Mouse (Mus musculus): ENCODE results near the gene Nfya. TPM values are rescaled to one million over a fixed set of nuclear protein-coding genes. Genes with fewer than 3 reads are reported as not detected.

The Nfya gene
- total RNA-seq, 2 experiments from 2014 or later = 56.0 to 96.6 TPM

DNA sequence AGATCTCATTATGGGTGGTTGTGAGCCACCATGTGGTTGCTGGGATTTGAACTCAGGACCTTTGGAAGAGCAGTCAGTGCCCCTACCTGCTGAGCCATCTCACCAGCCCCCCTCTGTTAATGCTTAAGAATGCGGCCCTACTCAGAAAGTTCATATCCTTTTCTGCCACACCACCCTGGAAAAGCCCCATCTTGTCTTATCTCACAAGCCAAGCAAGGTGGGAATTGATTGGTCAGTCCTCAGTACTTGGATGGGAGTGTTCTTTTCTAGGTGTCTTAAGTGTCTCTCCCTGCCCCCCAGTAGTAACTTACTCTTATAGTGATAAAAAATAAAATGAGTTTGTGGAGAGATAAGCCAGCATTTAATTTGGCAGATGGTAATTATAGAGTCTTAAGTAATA, 5.0 kb downstream of the Nfya start:
- ATAC-seq (replicated peaks; ENCODE audit: poor library complexity, severe bottlenecking) = no peak

DNA sequence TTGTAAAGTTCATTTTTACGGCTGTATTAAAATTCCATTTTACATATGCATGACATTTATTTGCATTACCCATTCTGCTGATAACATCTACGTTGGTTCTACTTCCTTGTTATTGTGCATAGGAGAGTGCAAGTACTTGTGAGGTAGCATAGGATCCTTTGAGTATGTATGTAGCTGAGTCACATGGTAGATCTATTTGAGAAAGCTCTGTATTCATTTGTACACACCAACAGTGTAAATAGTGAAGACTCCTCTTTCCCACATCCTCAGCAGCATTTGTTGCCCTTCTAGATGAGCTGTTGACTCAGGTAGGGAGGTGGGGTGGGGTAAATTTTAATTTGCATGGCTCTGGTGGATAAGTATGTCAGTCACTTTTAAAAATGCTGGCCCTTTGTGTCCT, 5.9 kb downstream of the Nfya start:
- ATAC-seq (replicated peaks; ENCODE audit: poor library complexity, severe bottlenecking) = no peak

DNA sequence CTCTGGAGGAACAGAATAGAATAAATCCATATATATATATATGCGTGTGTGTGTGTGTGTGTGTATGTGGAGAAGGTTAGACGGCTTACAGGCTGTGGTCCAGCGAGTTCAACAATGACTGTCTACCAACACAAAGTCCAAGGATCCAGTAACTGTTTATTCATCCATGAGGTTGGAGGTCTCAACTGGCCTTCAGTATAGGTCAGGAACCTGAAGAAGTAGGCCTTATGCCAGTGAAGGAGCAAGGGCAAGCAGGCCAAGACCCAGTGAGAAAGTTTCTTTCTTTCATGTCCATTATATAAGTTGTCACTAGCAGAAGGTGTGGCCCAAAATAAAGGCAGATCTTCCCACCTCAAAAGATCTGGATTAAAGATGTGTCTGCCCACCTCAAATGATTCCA, 7.0 kb downstream of the Nfya start:
- ATAC-seq (replicated peaks; ENCODE audit: poor library complexity, severe bottlenecking) = no peak

DNA sequence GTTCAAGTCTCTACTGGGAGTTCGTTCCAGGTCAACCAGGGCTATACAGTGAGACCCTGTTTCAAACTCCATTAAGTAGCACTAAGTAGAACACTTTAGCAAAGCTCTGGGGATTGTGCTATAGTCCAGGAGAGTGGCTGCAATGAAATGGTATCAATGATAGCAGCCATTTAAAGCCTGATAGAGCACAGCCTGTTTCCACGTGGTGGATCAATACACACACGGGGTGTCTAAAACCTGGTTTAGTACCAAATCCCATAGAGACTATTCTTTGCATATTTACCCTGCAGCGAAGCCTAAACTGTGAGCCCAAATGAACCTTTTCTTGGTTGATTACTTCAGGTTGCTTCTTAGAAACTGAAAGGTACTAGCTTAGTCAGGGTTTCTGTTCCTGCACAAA, 8.0 kb downstream of the Nfya start:
- ATAC-seq (replicated peaks; ENCODE audit: poor library complexity, severe bottlenecking) = no peak

DNA sequence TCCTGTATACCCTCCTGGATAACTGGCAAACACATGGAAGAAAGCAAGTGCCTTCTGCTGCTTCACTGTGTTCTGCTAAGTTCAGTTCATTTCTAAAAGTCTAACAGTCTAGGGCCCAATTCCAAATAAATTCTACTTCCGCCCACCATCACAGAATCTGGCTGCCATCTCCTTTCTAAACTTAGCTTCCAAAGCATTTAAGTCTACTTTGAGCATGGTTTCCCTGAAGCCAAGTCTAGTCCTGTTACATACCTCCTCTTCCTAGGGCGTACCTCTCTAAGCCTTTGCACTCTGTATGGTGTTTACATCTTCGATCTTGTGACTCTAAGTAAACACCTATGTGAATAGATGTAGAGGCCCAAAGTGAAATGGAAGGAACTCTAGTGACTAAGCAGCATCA, 17.1 kb downstream of the Nfya start:
- no peak for ATAC-seq (replicated peaks; ENCODE audit: poor library complexity, severe bottlenecking)

DNA sequence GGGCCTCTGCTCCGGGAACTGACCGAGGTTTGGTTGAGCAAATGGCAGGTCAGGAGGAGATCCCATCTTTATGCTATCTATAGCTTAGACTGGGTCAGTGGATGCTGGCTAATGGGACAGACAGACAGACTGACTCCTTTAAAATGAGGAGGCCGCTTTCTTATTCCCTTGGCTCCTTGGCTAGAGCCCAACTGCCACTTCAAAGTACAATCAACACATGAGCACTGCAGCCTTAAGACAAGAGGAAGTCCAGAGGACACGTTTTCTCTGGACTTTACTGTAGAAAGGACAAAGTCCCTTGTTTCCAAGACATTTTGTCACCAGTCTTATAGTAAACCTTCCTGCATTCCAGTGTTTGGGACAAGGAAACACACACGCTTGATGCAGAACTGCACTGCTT, 18.3 kb downstream of the Nfya start:
- ATAC-seq (replicated peaks; ENCODE audit: poor library complexity, severe bottlenecking) = no peak

DNA sequence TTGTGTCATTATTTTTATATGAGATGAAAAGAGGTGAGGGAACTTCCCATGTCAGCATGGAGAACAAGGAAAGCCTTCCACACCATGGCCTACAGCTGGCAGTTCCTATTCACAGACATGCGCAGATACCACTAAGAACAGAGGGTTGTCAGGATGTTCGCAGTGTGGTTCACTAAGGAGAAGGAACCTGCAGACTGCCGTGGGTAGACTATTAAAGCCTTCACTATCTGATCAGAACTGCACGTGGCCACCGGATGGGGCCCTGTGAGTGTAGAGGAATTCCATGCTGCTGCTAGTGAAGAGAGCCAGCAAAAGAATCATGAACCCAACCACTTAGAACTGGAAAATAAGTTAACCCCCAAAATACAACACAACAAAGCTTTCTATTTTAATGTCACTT, 20.3 kb downstream of the Nfya start:
- no peak for ATAC-seq (replicated peaks; ENCODE audit: poor library complexity, severe bottlenecking)

DNA sequence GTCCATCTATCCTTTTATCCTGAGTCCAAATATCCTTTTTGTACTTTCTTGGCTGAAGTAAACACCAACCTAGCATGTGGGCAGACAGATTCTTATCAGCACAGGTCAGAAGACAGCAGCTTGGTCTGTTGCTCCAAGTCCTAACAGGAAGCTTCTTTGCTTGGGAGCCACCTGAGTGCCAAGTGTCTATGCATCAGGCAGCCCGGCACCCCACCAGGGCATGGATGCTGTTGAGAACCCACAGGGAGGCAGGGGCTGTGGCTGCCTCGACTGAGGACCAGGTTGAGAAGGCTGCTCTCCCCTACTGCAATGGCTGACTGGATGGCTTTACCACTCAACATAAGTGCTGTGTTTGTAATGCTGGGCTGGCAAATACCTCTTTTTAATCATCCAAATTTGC, 21.0 kb downstream of the Nfya start:
- no peak for ATAC-seq (replicated peaks; ENCODE audit: poor library complexity, severe bottlenecking)

DNA sequence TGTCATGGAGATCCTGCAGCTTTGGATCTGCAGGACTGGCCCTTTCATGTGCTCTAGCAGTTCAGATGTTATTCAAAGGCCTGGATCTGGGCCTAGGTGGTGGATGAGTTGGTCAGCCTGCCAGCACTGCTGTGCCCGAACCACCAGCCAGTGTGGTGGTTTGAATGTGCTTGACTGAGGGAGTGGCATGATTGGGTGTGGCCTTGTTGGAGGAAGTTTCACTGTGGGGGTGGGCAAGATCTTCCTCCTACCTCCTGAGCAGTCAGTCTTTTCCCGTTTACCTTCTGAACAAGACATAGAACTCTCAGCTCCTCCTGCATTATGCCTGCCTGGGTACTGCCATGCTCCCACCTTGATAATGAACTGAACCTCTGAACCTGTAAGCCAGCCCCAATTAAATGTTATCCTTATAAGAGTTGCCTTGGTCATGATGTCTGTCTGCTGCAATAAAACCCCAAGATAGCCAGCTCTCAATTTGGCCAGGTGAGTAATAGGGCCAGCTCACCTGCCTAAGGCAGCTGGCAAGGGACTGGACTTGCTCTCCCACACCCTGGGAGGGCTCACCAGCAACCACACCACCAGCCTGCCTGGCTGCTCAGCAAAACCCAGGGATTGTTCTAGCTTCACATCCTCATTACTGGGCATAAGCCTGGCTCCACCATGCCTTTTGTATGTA, 23.8 kb downstream of the Nfya start:
- ATAC-seq (replicated peaks; ENCODE audit: poor library complexity, severe bottlenecking) = peak; percentile 27; the same call in 1 of the 2 replicates

DNA sequence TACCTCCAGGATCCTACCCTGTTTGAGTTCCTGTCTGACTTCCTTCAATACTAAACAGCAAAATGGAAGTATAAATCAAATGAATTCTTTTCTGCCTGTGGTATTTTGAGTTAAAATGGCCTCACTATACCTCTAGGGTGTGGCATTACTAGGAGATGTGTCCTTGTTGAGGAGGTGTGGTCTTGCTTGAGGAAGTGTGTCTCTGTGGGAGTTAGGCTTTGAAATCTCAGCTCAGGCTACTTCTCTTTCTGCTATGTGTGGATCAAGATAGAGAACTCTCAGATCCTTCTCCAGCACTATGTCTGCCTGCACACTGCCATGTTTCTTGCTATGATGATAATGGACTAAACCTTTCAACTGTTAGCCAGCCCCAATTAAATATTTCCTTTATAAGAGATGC, 30.7 kb downstream of the Nfya start:
- ATAC-seq (replicated peaks; ENCODE audit: poor library complexity, severe bottlenecking) = peak; percentile 84

DNA sequence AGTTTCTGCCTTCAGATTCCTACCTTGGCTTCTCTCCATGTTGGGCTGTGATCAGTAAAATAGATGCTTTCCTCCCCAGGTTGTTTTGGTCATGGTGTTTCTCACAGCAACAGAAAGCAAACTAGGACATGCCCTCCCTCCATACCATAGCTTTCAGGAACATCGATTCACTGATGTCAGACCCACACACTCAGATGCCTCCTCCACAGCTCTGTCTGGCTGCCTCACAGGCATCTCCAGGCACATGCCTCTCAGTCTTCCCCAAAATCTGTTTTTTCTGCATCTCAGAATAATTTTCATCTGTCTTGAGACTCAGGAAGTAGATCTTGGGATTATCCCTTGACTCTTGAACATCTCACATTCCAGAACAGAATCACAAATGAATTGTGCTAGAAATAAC, 33.6 kb downstream of the Nfya start:
- ATAC-seq (replicated peaks; ENCODE audit: poor library complexity, severe bottlenecking) = no peak

DNA sequence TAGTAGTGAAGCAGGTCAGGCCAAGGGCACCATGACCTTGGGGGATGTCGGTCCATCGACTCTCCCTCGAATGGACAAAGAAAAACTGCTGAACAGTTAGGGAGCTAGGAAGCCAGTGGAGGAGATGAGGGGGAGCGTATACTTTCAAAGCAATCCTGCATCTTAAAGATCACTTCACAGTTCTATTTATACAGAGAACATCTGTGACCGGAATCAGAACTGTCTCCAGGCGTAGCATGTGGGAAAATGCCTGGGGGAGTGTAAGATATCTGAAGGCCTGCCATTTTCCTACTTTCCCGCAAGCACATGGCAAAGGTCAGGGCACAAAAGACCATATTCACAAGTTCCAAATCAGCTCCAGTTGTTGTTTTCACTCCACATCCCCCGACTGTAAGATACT, 36.7 kb downstream of the Nfya start:
- no peak for ATAC-seq (replicated peaks; ENCODE audit: poor library complexity, severe bottlenecking)

DNA sequence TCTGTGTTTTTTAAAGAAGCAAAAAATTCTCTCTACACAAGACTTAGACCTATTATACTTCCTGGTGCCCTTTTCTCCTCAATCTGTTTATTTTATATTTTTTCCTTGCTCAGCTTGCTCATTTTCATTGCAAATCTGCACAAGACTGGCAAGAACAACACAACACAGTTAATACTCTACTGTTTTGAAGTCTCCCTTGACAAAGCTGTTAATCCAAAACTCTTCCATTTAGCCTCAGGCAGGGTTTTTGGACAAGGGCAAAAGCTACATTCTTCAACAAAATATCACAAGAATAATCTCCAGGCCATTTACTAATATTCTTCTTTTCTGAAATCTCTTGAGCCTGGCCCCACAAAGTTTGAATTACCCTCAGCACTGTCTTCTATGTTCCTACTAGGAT, 38.1 kb downstream of the Nfya start:
- no peak for ATAC-seq (replicated peaks; ENCODE audit: poor library complexity, severe bottlenecking)

DNA sequence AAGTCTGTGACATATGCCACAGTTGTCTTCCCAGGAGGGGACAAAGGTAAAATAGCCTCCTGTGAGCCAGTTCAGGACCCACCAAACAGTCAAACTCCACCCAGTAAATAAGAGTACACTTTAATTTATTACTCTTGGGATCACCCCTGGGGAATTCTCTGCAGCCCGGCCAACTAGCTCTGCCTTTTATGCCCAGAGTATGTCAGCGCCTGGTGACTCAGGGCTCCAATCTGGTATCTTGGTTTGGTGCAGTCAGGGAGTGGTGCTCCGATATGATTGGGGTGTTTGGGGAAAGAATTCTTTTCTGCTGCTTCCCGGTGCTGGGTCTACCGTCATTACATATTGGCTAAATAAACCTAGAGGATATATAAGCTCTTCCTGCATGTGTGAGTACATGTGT, 42.9 kb downstream of the Nfya start:
- ATAC-seq (replicated peaks; ENCODE audit: poor library complexity, severe bottlenecking) = no peak

DNA sequence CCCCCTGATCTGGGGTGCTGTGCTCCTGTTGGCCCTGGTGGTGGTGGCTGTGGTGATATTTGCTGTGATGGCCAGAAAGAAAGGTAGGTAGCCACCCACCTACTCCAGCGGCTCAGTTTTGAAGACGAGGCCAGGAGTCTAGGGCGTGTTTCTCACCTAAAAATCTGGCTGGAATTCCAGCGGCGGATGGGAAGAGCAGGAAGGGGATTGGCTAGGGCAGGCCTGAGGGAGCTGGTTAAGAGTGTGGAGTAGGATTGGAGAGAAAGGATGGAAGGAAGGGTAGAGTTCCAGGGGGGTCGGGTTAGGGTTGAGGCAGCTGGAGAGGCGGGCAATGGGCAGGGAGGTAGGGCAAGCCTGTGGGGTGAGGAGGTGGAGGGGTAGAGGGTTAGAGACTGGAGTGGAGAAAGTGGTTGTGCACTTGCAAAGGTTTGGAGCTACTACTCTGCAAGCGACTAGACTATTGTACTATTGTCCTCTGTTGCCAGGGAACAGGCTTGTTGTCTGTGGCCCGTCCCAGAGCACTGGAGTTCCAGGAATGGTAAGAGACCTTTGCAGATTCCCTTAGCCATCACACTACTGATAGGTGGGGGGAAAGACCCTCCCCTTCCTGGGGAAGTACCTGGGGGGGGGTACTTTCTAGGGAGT, 44.1 kb downstream of the Nfya start:
- ATAC-seq (replicated peaks; ENCODE audit: poor library complexity, severe bottlenecking) = no peak

DNA sequence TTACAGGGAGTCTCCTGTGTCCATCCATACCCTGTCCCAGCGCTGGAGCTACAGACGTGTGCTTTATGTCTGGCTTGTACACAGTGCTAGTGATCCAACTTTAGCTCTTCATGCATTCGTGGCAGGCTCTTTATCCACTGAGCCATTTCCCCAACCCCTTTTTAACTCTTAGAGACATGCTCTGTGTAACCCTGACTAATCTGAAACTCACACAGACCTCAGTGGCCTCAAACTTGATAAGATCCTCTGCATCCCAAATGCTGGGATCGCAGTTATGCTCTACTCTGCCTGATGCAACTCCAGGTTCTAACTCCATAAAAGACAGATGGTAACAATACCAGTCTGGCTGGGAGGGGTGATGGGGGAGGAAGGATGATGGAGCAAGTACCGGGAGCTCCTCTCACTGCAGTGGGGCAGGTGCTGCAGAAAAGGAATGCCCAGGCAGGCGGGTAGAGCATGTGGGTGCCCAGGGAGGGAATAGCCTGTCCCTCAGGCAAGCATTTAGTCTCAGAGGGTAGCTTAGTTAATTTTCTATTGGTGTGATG, 46.2 kb downstream of the Nfya start:
- no peak for ATAC-seq (replicated peaks; ENCODE audit: poor library complexity, severe bottlenecking)

DNA sequence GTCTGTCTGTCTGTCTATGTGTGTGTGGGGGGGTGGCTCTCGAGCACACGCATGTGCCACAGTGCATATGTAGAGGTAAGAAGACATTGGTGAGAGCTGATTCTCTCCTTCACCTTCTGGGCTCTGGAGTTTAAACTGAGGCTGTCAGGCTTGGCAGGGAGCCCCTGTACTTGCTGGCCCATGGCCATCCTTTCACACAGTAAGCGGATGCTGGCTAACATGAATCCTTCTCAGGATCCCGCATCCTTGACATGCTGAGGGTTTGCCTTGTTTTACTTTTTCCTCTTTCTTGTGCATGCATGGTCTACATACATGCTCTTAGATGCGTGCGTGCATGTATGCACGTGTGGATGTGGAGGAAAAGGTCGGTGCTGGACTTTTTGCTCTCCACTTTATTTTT, 46.7 kb downstream of the Nfya start:
- ATAC-seq (replicated peaks; ENCODE audit: poor library complexity, severe bottlenecking) = no peak

DNA sequence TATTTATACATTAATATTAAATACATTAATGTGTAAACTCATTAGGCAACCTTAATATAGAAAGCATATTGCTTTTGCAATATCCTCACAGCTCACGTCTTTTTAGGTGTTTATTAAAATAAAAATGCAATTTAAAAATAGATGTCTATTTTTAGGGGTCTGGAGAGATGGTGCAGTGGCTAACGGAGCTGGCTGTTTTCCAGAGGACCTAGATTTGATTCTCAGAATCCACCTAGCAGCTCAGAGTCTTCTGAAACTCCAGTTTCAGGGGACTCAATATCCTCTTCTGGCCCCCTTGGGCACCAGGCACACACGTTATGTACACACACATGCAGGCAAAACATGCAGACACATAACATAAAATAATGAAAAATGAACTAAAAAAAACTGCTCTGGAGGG, 47.4 kb downstream of the Nfya start:
- no peak for ATAC-seq (replicated peaks; ENCODE audit: poor library complexity, severe bottlenecking)

DNA sequence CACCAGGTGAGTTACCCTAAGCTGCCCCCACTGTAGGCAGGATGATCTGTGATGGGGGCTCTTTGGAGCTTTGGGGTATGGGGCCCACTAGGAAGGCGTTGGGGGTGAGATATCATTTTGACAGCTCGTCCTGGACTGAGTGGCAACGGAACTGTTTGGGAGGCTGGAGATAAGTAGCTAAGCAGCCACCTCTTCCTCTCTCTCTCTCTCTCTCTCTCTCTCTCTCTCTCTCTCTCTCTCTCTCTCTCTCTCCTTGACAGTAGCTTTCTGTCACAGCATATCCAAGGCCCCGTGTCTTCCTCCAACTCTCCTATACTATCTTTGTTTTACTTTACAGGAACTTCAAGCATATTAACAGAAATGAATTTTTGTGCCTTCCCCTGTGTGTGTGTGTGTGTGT, 49.2 kb downstream of the Nfya start:
- no peak for ATAC-seq (replicated peaks; ENCODE audit: poor library complexity, severe bottlenecking)

DNA sequence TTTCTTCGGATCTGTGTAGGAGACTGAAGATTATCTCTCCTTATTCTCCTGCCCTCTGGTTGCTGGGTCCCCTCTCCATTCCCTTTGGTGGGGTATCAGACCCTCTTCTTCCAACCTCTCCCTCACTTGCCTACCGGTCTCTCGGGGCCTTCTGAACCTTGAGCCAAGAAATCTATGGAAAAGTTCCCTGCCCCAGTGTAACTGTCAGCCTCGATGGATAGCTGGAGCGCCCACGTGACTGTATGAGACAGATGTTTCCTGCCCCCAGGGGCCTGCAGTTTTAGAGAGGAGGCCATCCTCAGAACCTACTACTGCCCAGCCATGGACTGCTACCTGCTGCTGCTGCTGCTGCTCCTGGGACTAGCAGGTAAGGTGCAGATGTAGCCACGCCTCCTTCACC, 50.1 kb downstream of the Nfya start, which contains the start of gene Treml1:
Gene Treml1, plus strand, starts transcription at position 301 of the 400 bp plus-strand sequence.
- no peak for ATAC-seq (replicated peaks; ENCODE audit: poor library complexity, severe bottlenecking)

DNA sequence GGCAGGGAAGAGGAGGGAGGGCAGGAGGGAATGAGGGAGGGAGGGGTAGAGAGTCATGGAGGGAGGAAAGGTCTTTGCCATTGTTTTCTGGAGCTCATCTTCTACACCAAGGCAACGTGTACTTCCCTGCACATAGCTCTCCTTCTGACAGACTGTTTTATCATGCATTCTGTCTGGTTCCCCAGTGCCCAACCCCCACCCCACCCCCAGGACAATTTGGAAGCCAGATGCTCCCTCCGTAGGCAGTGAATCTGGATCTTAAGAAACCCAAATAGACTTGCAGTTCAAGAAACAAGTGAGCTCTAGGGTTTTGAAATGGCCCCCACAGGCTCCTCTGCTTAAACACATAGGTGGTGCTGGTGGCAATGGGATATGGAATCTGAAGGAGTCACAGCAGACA, 51.8 kb downstream of the Nfya start:
- no peak for ATAC-seq (replicated peaks; ENCODE audit: poor library complexity, severe bottlenecking)

DNA sequence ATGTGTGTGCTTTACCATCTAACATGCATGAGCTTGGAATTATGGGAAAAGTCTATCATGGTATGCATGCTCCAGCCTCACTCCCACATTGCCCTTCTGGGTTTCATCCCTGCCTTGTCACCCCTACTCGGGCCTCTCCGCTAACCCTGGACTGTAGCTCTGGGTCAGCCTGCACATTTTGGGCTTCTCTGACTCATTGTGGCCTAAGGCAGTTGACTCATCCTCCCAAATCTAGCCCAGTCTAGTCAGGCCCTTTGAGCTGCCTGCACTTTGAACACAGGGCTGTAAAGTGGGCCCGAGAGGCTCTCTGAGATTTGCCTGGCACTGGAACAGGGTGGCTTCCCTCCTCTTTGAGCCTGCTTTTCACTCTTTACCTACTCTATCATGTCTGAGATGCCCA, 53.9 kb downstream of the Nfya start:
- ATAC-seq (replicated peaks; ENCODE audit: poor library complexity, severe bottlenecking) = no peak

Data from granulocyte monocyte progenitor cell, adult 5-6 weeks (primary cell).